Mouse (Mus musculus) gastrocnemius, postnatal 25 days (tissue): ENCODE data around the gene Tmem237. TPM values are rescaled to one million over a fixed set of nuclear protein-coding genes. Genes with fewer than 3 reads are reported as not detected.
A peak's percentile ranks its signal among the peaks of the same experiment; 100 is the strongest.

ENCODE experiments used
- DNase-seq: peaks from one replicate; pipeline ENCODE4 v3.0.0; 2022
- long read RNA-seq, 2 experiments: library from polyadenylated mRNA; stranded (forward); transcript quantifications; one replicate each; pipeline ENCODE4 v2.0.0; 2021
- total RNA-seq, 2 experiments: library from RNA; stranded (reverse); gene quantifications; 1 replicate in 1 of 2; 2 replicates in 1 of 2; pipeline ENCODE4 v1.2.3; 2021

Gene Tmem237
- total RNA-seq, result 1 to 10 TPM; 2.6 to 3.0 TPM
- long read RNA-seq, experiment 1, partial matches to known transcripts, result 0 of 1 reads
- long read RNA-seq, experiment 1, other reads (novel, unspliced or antisense), result 1 of 1 reads
- long read RNA-seq, experiment 2, result 0 reads

- peak; percentile 90 for DNase-seq
These were observed at the start of gene Tmem237 for GRCm38 (mm10) chr1:59119720-59120457. TSS of gene Tmem237 (minus strand) at chr1:59120408.

- DNase-seq, result no peak
These were observed 49.4 kb upstream of the Tmem237 start for GRCm38 (mm10) chr1:59169586-59169985.

- no peak for DNase-seq
These were observed 48.3 kb upstream of the Tmem237 start for GRCm38 (mm10) chr1:59168556-59168955.

GRCm38 (mm10) chr1:59167654-59168425 lies 47.6 kb upstream of the Tmem237 start:
- no peak for DNase-seq

- DNase-seq, result no peak
These were observed 46.2 kb upstream of the Tmem237 start for GRCm38 (mm10) chr1:59166232-59166905.

- DNase-seq, result no peak
These were observed 43.7 kb upstream of the Tmem237 start for GRCm38 (mm10) chr1:59163918-59164317.

GRCm38 (mm10) chr1:59163030-59163461 lies 42.8 kb upstream of the Tmem237 start, which contains the start of gene Mpp4:
TSS of gene Mpp4 (minus strand) at chr1:59163389.
- no peak for DNase-seq

- no peak for DNase-seq
These were observed 42.3 kb upstream of the Tmem237 start for GRCm38 (mm10) chr1:59162309-59163024.

- no peak for DNase-seq
These were observed 41.2 kb upstream of the Tmem237 start for GRCm38 (mm10) chr1:59161396-59161795.

- DNase-seq, result no peak
These were observed 40.7 kb upstream of the Tmem237 start for GRCm38 (mm10) chr1:59160871-59161270.

- no peak for DNase-seq
These were observed 38.9 kb upstream of the Tmem237 start for GRCm38 (mm10) chr1:59159136-59159535.

GRCm38 (mm10) chr1:59158498-59158897 lies 38.3 kb upstream of the Tmem237 start:
- no peak for DNase-seq

- no peak for DNase-seq
These were observed 37.6 kb upstream of the Tmem237 start for GRCm38 (mm10) chr1:59157846-59158245.

- no peak for DNase-seq
These were observed 32.1 kb upstream of the Tmem237 start for GRCm38 (mm10) chr1:59152346-59152745.

GRCm38 (mm10) chr1:59150542-59150941 lies 30.3 kb upstream of the Tmem237 start:
- no peak for DNase-seq

GRCm38 (mm10) chr1:59144543-59144942 lies 24.3 kb upstream of the Tmem237 start:
- DNase-seq, result no peak

GRCm38 (mm10) chr1:59142809-59143208 lies 22.6 kb upstream of the Tmem237 start:
- DNase-seq, result no peak

- DNase-seq, result no peak
These were observed 14.2 kb upstream of the Tmem237 start for GRCm38 (mm10) chr1:59134419-59134818.

GRCm38 (mm10) chr1:59128879-59129278 lies 8.7 kb upstream of the Tmem237 start:
- no peak for DNase-seq

GRCm38 (mm10) chr1:59125558-59125957 lies 5.3 kb upstream of the Tmem237 start:
- DNase-seq, result no peak

GRCm38 (mm10) chr1:59110524-59110923 lies 9.7 kb downstream of the Tmem237 start:
- DNase-seq, result no peak

GRCm38 (mm10) chr1:59102071-59102470 lies 18.1 kb downstream of the Tmem237 start:
- no peak for DNase-seq
